Mouse (Mus musculus): ENCODE data around the gene Mfsd13b.
"Not testable (repeated sequence)": the region's sequence is repeated elsewhere in the genome, so short reads cannot be mapped to it uniquely, and the experiment has no call there.

Mfsd13b gene

DNA sequence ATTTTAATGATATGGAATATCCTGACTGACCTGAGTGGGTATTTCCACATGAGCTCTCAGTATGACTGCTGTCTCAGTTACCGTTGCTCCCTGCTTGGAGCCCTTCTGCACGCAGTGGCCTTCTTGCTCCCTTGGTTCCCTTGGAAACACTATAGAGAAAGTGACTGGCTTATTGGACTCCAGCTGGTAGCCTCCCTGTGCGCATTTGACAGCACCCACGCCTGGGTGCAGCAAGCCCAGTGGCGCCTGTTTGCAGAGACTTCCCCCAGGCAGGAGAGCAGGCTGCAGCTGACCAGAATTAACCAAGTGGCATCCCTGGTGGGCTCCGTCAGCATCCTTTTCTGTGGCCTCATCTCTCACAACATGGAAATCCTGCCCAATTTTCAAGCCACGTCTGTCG is 8.9 kb downstream of the Mfsd13b start:
- DNase-seq, result no peak

DNA sequence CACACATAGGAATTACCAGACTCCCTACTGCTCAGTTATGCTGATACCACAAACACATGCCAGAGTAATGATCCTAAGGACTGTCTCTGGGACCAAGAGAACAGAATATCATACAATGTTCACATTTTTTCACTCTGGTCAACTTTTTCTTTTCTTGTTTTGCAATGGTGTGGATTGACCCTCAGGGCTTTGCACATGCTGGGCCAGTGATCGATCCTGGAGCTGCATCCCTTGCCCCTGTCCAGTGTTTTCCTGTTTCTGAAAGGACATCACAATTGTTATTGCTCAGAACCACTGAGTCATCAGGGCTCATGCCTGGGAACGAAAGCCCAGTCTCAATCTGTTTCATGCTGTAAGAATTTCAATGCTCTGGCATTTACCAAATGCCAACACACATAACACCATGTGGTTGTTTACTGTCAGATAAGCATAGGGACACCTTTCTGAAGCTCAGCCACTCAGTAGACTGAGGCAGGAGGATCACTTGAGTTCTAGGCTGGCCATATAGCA is 16.8 kb downstream of the Mfsd13b start:
- no peak for DNase-seq

DNA sequence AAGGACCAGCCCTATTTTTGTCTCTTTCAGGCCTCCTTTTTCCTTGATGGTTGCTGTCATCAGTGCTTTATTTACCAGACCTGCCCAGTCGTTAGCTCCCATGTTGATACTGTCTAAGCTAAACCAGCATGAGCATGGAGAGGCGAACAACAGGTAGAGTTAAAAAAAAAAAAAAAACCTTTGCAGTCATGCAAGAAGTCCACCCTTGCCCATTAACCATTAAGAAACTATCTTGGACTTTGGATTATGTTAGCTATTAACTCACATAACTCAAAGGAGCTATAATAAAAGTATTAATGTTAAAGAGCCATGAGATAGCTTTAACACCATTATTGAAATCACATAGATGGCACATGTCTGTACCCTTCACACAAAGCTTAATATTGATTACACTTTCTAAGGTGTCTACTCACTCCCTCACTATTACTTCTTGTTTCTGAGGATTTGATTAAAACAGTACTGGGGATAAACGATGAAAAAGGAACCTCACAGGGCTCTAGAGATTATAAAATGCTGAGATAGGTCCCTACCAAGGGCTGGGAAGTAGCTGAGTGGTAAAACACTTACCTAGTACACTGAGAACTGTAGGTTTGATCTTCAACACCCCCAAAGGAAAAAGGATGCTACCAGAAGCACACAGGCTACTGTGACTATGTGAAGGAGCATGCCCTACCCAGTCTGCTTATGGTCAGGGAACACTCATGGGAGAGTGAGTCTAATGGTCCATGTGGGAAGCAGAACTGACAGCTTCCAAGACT is 17.9 kb downstream of the Mfsd13b start:
- DNase-seq, result no peak

DNA sequence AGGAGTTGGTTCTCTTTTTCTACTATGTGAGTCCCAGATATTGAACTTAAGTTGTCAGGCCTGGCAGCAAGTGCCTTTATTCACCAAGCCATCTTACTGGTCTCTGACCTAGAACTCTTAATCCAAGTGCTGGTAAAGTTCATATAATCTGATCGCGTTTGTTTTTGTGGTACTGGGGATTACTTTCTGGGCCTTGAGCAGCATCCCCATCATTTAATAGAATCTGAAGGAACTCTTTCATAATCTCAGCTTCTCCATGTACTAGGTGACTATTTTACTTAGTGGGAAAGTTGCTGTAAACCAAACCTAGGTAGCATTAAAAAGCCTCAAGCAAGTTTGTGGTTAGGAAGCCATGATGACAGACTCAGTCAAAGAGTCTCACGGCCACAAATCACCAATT is 19.6 kb downstream of the Mfsd13b start:
- DNase-seq, result no peak

DNA sequence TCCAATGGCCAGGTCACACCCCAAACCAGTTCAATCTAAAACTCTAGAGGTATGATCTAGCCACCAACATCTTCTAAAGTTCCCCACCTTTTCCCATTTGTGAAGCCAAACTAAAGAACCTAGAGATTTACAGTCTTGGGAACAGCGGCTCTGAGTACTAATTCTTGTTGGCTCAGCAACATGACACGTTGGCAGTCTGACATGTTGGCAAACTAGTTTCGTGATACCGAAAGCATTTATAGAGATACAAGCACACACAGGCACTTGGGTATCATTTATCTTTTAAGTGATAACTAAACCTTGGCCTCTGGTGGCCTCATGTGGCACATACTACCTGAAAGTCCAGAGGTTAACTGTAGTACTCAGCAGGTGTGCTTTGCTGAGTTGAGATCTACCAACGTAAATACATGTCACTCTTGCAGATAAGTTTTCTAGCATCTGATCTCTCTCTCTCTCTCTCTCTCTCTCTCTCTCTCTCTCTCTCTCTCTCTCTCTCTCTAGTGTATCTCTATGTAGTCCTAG is 20.2 kb downstream of the Mfsd13b start:
- DNase-seq, result no peak

DNA sequence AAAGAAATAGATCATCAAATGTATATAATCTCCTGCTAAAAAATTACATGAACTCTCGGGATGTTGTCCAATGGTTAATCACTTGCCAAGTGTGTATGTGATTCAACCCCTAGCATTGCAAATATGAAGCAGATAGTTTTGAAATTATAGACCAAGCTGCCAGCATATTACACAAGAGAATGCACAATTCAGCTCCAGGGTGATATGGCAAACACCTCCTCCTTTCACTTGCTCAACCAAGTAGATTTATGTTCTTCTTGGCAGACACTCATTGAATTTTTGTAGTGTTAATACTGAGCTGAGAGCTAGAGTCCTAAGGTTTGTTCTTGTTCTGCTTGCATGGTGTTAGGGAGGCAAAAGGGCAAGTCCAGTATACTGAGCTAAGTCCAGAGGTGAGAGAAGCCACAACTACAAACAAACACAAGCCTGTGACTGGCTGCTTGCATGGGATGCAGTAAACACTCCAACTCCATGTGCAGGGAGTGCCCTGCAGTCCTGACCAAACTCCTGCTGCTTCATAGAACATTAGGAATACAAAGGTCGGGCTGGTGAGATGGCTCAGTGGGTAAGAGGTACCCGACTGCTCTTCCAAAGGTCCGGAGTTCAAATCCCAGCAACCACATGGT is 21.6 kb downstream of the Mfsd13b start:
- DNase-seq, result peak; percentile 56

DNA sequence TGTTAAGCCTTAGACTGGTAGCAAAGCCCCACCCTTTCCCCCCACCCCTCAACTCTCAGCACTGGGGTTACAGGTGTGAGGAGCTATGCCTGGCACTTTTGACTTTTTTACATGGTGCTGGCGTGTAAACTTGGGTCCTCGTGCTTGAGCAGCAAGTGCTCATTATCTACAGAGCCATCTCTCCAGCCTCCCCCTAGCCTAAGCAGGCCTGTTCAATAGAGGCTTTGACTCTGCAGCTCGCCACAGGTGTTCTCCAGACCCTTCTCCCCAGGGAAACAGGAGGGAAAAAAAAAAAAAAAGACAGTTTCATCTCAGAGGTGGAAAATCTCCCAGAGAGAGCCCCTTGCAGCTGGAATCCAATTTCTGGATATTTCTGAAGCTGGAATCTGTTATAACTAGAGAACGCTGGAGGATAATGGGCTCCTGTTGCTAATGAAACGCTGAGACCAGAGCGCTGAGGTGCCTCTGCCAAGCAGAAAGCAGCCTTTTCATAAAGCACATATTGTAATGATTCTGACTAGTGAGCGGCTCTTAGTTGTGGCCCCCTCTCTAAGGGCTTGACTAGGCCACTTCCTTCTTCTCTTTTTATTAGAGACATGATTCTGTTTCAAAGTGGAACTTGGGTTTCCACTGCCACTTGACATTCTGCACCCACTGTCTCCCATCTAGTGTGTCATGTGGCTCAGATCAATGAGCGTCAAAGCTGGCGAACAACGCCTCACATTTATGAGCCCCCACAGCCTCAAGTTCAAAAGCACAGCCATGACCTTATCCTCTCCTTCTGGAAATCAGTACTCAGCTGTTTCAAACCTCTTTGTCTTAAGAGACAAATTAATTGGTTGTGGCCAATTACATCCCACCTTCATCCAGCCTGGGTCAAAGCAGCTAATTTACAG is 29.7 kb downstream of the Mfsd13b start:
- no peak for DNase-seq

DNA sequence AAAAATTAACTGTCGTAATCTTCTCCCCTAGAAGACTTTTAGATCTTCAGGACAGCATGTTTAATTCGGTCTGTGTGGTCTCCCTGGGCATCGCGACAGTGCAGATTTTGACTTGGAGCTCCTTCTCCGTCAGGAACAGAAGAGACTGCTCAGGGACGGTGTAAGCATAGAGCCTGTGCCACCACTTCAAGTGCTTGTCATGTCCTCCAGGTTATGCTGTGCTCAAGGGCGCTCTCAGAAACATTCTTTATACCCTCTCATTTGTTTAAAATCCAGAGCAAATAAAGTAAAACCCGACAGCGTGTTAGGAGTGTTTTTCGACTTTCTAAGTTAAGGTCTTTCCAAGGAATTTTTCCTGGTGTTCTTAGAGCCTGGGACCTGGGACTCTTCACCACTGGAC is 32.2 kb downstream of the Mfsd13b start:
- no peak for DNase-seq

DNA sequence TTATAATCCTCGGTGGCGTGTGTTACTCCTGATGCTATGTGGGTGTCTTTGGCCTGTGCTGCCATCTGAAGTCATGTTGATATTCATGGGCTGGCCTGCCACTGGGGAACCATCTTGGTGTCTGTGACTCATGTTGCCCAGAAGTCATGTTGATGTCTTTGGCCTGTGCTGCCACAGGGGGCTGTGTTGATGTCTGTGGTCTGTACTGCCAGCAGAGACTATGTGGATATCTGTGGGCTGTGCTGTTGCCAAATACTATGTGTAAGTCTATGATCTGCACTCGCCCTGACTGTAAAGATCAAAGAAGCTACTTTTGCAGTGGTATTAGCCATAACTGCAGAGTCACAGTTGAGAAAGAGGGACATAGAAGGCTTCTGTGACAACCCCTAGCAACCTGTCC is 36.5 kb downstream of the Mfsd13b start:
- no peak for DNase-seq

DNA sequence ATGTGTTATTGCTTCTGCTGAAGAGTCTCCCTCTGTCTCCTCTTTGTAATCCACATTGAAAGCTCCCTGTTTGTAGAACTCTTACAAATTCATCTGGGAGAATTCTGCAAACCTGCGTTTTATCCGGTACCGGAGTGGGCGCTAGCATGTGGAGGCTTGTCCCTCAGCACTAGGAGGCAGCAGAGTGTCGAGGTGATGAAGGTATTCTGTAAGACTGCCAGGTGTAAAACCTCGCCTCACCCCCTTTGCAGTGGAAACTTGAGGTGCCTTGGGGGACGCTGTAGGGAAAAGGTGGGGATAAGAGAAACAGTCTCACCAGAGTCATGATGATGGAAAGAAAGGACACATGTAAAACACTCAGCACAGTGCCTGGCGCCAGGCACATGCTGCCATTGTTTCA is 38.0 kb downstream of the Mfsd13b start:
- DNase-seq, result peak; percentile 55

DNA sequence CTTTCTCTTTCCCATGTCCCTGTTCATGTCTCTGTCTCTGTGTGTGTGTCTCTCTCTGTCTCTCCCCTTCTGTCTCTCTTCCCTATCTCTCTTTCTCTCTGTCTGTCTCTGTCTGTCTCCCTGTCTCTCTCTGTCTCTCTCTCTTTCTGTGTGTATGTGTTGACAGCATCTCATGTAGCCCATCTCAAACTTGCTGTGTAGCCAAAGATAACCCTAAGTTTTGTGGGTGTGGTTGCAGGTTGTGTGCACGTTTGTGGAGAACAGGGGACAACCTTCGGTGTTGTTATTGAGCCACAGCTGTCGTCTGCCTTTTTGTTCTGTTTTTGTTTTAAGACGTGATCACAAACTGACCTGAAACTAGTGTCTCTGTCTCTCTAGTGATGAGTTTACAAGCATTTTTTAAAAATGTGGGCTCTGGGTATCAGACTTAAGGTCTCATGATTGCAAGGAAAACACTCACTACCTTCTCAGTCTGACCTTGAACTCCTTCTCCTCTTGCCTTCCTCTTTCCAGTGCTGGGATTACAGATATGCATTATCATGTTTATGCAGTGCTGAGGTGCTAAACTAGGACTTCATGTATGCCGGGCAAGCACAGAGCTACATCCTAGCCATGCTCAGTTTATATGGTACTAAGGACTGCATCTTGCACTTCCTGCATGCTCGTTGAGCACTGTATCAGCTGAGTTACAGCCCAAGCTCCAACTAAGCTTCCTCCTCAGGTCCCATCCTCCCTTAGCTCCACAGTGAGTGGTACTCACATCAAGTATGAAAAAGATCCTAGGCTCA is 43.1 kb downstream of the Mfsd13b start:
- no peak for DNase-seq

DNA sequence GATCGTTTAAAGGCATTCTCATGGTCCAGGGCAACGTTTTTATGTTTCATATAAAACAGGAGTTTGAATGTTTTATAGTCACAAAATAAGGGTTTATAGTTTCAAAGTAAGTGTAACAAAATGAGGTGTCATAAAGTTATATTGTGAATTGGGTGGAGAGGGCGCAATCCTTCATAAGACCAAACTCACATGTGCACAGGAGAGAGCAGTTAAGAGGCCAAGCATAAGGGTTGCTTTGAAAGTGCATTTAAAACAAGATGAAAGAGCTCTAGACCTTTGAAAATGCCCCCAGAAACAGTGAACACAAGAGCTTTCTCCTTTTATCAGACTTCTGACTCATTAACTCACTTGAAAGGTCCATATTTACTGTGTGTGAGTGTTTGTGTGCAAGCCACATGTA is 44.0 kb downstream of the Mfsd13b start:
- no peak for DNase-seq

DNA sequence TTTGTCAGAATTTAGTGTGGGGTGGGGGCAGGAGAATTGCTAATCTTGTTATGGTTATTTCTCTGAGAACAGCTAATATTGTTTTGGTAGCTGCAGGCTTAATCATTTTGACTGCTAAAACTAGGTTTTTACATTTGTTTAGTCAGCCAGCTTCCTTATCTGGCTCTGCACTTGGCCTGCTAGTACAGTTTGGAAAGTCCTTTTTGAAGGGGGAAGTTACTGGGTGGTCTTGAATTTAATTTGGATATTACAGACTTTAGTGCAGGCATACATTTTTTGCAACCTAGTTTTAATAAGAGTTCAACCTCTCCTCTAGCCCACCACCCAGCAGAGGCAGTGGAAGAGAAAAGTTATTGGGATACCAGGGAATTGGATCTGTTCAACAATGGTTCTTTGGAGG is 47.6 kb downstream of the Mfsd13b start:
- DNase-seq, result not testable (repeated sequence)

DNA sequence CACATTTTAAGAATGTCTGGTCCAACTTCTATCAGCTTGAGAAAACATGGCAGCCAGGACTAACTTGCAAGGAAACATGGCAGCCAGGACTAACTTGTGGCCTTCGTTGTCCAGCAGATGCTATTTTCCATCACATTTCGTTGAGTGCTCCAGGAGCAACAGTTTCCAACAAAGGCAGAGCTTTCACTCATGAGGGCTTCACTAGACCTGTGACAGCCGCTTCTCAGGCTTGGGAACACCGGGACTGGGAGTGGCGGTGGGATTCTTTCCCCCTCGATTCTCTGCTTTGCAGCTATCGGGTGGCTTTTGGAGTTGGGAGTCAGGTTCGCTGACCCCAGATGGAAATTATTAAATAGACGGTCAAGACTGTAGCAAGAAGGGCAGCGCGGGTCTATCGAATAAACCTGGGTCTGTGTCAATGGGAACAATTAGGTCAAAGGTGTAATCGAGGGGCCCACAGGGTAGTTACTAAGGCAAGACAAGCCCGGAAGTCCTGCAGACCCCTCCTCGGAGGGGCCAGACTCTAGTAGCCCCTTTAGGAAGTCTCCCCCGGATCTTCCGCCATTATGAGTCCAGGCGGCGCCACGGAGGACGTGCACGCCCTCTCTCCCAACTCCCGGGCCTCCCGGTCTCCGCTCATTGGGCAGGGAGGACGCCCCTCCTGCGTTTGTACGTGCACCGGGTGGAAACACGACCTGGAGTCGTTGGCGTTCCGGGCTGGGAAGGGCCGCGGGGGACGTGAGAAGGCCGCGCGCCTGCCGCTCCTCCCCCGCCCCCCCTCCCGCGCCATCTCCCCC is 51.7 kb downstream of the Mfsd13b start, which contains the start of gene Mettl9:
Gene Mettl9 (plus strand): TSS at position 590 of the 797 bp plus-strand sequence.
- peak; percentile 96 for DNase-seq

DNA sequence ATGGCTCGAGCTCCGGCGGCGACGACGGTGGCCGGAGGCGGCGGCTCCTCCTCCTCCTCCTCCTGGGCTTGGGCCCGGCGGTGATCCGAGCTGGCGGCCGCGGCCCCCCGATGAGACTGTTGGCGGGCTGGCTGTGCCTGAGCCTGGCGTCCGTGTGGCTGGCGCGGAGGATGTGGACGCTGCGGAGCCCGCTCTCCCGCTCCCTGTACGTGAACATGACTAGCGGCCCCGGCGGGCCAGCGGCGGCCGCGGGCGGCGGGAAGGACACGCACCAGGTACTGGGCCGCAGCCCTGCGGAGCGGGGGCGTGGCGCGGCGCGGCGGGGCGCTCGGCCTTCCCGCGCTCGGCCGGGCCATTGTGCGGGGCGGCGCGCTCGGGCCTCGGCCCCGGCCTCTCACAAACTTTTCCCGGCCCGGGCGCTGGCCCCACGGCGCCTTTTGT is 52.4 kb downstream of the Mfsd13b start:
- no peak for DNase-seq

DNA sequence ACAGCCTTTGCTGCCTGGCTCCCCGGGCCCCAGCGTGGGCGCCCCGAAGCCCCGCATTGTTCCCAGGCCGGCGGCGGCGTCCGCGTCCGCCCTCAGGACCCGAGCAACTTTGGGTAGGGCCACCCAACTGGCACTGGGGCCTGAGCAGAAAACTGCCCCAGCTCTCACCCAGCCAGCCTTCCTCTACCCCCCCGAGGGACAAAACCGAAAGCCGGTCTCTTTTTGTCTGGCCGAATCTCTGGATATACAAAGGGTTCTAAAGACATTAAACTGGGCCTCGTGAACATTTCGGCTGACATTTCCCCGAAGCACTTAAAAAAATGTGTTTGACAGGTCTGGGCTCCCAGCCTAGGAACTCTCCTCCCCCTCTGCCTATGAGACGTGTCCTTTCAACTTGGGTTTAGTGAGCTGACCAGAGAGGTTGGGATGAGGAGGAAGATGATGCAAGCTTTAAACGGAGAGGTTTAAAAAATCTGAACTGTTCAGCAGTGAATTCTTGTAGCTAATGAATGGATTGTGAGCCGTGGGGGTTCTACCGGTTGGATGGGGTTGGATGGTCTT is 52.9 kb downstream of the Mfsd13b start:
- DNase-seq, result no peak

DNA sequence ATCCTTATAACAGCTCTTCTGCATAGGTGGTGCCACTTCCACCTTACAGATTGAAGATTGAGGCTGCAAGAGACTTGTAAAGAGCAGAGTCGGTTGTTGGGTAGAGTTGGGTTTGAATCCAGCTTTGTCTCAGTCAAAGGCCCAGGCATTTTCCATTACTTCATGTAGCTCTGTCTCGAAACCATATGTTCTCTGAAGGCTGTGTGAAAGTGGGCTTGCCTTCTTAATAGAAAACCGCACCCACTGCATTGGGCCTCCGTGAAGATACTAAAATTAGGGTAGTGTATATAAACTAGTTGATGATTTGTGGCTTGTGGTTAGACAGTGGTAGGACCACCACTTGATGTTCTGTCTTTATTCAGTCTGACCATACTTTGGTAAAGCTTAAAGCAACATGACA is 58.3 kb downstream of the Mfsd13b start:
- no peak for DNase-seq

DNA sequence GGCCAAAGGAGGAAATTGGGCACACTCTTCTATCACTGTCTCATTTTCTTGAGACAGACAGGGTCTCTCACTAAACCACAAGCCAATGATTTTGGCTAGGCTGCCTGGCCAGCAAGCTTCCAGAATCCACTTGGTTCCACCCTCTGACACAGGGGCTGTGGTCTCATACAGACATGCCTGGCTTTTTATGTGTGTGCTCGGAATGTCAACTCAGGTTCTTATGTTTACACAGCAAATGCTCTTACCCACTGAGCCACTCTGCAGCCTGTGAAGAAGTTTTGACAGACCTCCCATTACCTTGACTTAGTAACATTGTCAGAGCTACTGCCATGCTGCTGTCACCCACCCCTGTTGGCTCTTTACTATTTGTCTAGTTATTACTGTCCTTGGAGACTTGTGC is 59.7 kb downstream of the Mfsd13b start:
- no peak for DNase-seq

DNA sequence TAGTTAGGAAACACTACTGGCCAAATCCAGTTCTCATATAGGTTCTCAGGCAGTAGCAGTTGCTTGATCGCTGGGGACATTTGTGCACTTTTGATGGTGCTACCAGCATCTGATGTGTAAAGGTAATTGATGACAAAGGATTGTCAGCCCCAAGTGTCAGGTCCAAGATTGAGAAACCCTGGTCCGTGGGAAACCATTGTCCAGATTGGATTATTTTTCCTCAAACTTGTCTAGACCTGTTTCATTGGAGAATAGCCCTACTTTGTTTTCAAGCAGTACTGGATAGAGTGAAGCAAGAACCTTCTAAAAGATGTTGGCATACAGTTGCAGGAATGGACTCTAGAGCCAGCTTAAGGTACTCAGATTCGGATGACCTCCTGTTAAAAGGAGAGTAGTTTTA is 60.7 kb downstream of the Mfsd13b start:
- DNase-seq, result no peak

DNA sequence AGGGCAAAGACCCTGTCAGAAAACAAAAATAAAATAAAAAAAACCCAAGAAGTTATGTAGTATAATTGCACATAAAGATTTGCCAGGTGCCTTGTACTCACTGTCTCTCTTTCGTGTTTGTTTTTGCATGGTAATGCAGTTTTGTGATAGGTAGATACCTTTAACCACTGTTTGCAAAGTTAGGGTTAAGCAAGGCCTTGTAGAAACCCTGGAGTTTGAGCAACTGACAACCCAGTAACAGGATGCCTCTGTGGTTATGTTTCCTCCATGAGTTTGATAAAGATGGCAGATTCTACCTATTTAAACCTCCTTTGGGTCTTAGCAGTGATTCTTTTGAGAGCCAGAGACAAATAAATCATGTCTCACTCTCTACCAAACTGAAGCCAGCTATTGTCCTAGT is 61.2 kb downstream of the Mfsd13b start:
- no peak for DNase-seq

DNA sequence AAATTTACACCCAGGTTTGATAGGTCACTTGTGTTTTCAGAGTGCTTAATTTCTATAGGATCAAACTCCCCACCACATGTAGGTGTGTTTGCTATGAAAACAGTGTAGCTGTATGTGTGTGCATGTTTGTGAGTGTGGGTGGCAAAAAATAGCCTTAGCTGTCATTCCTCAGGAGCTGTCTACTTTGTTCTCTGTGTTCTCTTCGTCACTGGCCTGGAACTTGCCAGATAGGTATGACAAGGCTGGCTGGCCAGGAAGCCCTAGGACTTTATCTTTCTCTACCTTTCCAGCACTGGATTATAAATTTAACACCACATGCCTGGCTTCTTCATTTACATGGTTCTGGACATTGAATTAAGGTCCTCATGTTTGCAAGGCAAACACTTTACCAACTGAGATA is 61.9 kb downstream of the Mfsd13b start:
- DNase-seq, result no peak

Measured in kidney, postnatal 10 days (tissue).